Mouse (Mus musculus): ENCODE measurements at regions not wholly inside any gene's neighbourhood (a gene's known extent, or its start where the extent isn't known, plus 50 kb on each side); places are given as distances from the start of the nearest gene placed in this dataset.
A peak's percentile ranks its signal among the peaks of the same experiment; 100 is the strongest.

DNA sequence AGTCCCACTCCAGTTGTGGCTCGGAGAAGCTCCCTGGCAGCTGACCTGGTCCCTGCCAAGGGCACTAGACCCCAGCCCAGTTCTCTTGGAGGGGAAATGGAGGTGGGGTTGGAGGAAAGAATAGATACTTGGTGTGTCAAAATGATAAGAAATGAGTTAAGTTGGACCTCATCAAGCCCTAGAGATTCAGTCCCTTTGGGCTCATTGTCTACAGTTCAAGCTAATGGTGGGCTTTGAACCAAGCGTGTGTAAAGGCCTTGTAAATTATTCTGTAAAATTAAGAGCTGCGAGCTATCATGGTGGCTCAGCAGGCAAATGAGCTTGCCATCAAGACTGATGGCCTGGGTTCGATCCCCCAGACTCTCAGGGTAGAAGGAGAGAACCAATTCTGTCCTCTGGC lies 179.8 kb downstream of the Tfap2c start:
- no peak for TF ChIP-seq CTCF (conservative IDR thresholded peaks at IDR 0.05)
- H3K27ac ChIP-seq = no peak overlapping the region
- H3K4me3 ChIP-seq = no peak overlapping the region
- DNase-seq (ENCODE audit: low spot score in 2 of 2) = no peak

DNA sequence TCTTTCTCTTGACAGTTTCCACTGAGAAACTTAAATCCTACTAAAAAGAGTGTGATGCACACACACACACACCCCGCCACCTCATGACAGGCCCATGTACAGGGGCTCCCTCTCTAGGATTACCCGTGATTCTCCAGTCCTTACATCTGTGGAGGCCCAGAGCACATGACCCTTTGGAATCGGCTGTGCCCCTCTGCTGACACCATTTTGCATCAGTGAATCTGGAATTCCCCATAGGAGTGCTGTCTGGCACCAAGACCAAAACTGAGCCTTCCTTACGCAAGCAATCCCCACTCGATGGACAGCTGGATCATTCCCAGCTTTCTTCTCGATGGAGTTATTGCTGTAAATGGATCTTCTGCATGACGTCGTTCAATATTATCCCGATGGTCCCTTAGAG lies 180.3 kb downstream of the Tfap2c start:
- no peak for DNase-seq (ENCODE audit: low spot score in 2 of 2)
- Histone ChIP-seq H3K4me3 (no peak overlapping the region), H3K27ac (no peak overlapping the region)
- TF ChIP-seq CTCF (conservative IDR thresholded peaks at IDR 0.05) = no peak

DNA sequence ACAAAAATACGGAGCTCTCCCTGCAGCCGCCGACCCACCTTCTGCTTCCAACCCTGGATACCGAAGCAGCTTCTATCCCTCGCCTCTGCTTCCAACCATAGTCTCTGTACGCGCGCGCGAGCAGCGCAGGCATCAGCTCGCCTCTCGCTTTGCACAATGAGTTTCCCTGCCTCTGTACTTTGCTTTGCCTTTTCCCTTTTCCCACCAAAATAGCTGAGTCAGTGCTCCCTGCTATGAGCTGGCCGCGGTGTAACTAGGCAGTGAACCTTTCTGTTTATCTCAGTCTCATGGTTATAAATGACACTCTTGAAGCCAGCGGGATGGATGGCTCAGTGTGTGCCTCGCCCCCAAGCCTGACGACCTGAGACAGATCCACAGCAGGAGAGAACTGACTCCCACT lies 182.0 kb downstream of the Tfap2c start:
- Histone ChIP-seq H3K4me3 (no peak overlapping the region), H3K27ac (no peak overlapping the region)
- DNase-seq (ENCODE audit: low spot score in 2 of 2) = no peak
- TF ChIP-seq CTCF (conservative IDR thresholded peaks at IDR 0.05) = no peak

DNA sequence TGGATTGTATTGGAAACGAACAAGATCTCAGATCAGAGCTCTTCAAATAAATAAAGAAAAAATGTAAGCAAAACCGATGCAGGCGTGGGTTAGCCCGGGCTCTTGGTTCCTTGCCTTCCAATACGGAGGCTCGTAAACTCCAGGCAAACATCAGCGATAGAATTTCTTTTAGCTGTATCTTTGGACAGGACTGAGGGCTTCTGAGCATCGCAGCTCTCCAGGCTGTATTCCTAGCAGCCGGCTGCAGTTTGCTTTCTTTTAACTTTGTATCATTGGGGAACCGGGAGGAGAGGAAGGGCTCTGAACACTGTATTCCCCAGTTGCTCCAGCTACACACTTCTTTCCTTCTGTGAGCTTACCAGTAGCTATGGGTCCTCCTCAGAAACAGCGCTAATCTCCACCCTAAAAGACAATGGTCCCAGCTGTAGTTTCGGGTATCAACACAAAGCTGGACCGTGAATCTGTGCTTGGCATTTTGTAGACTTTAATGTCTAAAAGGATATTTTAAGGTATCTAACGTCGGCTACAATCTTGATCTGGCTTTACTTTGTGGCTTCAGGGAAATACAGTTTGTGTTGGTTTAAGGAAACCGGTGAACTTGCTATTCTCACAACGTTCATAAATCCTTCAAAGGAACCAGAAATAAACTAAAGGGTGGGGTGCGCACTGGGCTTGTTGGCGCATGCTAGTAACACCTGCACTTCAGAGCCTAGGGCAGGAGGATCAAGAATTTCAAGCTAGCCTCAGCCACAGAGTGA lies 183.2 kb downstream of the Tfap2c start:
- TF ChIP-seq CTCF (conservative IDR thresholded peaks at IDR 0.05) = no peak
- H3K4me3 ChIP-seq = no peak overlapping the region
- H3K27ac ChIP-seq = no peak overlapping the region
- DNase-seq (ENCODE audit: low spot score in 2 of 2) = no peak

DNA sequence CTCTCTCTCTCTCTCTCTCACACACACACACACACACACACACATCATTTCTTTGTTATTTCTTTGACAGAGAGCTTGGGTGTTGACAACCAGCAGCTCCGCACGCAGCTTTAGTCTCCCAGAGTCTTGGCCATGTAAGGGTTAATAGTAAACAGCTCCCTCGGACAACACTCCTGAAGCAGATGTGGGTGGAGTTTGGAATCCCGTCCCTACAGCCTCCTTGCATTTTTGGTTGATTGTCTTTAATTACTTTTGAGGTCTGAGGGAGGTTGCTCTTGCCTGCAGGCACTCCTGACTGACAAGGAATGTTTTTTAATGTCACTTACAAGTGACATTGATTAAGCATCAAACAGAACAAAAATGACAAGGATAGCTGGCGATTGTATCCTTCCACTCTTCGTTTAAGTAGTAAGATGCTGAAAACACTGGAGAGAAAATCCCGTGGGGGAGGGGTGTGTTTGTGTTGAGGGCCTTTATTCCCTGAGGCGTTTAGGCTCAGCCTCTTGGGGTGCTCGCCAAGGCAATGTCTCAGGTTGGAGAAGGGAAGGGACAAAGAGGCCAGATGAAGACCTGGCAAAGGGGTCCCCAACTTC lies 184.1 kb downstream of the Tfap2c start:
- no peak for TF ChIP-seq CTCF (conservative IDR thresholded peaks at IDR 0.05)
- H3K4me3 ChIP-seq = no peak overlapping the region
- H3K27ac ChIP-seq = no peak overlapping the region
- DNase-seq (ENCODE audit: low spot score in 2 of 2) = no peak

DNA sequence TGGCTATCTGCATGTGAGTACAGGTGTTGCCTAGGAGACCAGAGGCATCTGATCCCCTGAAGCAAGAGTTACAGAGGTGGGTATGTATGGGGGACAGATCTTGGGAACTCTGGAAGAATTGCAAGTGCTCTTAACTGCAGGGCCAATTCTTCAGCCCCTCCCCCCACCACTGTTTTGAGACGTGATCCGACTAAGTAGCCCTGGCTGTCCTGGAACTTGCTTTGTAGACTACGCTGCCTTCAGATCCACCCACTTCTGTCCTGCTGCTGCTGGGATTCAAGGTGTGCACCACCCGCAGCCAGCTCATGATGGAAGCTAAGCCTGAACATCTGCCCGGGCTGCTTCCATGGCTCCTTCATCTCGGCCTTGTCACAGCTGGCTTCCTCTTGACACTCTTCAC lies 186.2 kb downstream of the Tfap2c start:
- no peak overlapping the region for H3K27ac ChIP-seq
- no peak for TF ChIP-seq CTCF (conservative IDR thresholded peaks at IDR 0.05)
- H3K4me3 ChIP-seq = no peak overlapping the region
- DNase-seq (ENCODE audit: low spot score in 2 of 2) = no peak

DNA sequence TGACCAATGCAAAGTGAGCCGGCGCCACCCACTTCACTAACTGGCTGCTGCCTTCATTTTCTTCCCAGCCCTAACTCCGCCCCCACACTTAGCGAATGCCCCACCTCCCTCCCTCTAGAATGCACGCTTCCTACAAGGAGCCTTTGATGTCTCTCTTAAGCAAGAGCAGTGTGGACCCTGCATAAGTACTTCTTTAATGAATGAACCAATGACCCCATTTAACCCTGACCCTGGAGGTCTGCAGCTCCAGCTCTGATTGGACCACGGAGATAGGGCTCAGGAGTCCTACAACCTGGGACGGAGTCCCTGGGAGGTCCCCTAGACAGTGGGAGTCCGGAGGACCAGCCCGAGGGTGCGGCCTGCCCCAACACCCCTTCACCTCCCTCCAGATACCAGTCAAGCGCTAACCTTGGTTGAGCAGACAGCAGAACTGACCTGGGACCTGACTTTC lies 189.7 kb downstream of the Tfap2c start:
- DNase-seq (ENCODE audit: low spot score in 2 of 2) = no peak
- Histone ChIP-seq H3K27ac (no peak overlapping the region), H3K4me3 (no peak overlapping the region)
- no peak for TF ChIP-seq CTCF (conservative IDR thresholded peaks at IDR 0.05)

DNA sequence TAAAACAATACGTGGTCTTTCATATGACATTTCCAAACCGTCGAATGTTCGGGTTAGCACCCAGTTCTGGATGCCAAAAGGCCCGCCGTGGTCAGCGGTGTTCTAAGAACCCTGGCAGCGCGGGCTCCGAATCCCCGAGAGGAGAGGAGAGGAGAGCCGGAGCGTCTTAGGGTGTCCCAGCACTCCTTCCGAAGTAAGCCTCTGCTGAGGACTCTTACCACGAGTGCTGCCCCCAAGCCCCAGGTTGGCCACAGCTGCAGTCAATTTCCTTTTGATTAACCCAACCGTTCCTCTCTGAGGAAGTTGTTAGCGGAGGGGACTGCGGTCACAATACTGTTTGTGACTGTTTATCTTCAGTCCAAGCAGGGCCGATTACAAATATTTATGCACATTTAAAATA lies 190.1 kb downstream of the Tfap2c start:
- Histone ChIP-seq H3K4me3 (no peak overlapping the region), H3K27ac (no peak overlapping the region)
- no peak for TF ChIP-seq CTCF (conservative IDR thresholded peaks at IDR 0.05)
- DNase-seq (ENCODE audit: low spot score in 2 of 2) = no peak

DNA sequence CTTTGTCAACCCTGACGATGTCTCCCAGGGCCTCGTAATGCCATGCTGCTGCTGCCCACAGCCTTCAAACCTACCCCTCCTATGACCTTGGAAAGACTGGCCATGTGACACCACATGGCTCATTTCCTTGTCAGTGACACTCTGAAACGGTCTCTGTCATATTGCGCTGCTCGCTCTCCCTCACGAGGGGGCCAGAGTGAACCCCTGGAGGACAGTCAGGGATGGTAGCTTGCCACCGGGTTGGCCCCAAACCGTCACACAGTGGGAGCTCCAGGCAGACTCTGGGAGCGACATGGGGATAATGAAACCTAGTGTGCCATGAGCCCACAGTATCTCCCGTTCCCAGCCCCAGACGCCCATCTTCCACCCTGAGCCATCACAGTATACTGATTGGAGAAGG lies 188.8 kb downstream of the Bmp7 start:
- Histone ChIP-seq H3K4me3 (no peak overlapping the region), H3K27ac (no peak overlapping the region)
- DNase-seq (ENCODE audit: low spot score in 2 of 2) = no peak
- TF ChIP-seq CTCF (conservative IDR thresholded peaks at IDR 0.05) = no peak

DNA sequence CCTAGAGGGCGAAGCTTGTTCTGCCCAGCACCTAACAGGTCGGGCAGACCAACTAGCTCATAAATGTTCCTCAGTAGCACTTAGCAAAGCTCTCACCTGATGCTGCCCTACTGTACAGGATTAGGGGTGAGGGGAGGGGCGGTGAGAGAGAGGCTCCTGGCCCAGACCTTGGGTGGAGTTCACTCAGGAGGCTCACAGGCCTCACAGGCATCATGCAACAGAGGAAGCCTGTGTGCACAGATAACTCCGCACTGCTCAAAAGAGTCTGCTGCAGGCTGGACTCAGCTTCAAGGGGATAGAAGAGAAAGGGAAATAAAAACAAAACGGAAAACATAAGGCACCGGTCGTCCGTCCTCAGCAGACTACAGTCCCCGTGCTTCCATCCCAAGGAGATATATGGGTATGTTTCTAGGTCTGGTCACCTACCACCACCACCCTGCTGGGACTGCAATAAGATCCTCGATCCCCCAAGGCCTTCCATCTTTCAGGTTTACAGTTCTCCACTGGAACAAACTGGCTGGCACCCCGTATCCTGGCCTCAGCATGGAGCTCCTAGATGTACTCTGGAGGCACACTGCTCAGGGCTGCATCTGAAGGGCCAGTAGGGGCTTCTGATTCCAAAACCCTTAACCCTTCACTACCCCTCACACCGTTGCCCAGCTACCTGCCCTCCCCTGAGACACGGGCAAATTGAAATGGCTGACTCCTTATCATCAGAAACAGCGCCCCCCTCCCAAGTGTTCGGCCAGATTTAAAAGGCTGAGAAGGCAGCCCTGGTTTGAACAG lies 184.2 kb downstream of the Bmp7 start:
- H3K27ac ChIP-seq = no peak overlapping the region
- H3K4me3 ChIP-seq = no peak overlapping the region
- TF ChIP-seq CTCF (conservative IDR thresholded peaks at IDR 0.05) = 0 out of 2 replicates have a peak, but pooled peaks have one; percentile 8
- DNase-seq (ENCODE audit: low spot score in 2 of 2) = no peak

DNA sequence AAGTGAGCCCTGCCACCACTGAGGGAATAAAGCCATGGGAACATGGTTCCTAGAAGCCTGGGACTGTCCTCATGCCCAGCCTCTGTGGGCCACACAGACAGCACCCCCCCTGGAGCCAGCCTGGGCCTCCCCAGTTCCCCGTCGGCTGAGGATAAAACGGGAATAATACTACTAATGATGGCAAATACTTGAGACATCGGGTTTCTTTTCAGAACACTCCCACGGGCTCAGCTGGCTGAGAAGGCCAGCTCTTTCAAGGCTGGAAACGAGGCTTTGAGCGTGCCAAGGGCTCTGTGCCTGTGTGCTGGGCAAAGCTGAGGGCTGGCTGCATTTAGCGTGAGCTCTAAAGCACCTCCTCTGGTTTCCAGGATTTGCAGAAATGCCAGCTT lies 183.7 kb downstream of the Bmp7 start:
- DNase-seq (ENCODE audit: low spot score in 2 of 2) = peak; percentile 32 to 73
- Histone ChIP-seq H3K4me3 (no peak overlapping the region), H3K27ac (no peak overlapping the region)
- TF ChIP-seq CTCF (conservative IDR thresholded peaks at IDR 0.05) = no peak; the same call in 1 of the 2 replicates

DNA sequence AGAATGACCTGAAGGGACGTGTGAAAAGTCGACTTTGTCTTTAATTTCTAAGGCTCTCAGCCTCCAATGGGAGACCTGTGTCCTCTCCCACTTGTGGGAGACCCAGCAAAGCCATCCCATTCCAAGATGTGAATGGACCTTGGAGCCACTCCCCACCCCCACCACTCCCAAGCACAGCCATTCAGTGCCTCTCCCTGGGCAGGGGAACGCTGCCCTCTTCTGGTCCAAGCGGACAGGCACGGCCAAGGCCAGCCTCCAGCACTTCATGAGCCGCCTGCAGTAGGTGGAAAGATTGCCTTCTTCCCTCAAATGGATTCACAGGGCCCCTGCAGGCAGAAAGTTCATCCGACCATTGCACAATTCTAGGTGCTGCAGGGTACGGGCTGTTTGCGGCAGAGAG lies 181.6 kb downstream of the Bmp7 start:
- peak; percentile 76 for TF ChIP-seq CTCF (conservative IDR thresholded peaks at IDR 0.05)
- Histone ChIP-seq H3K4me3 (no peak overlapping the region), H3K27ac (no peak overlapping the region)
- peak; percentile 37 to 45 for DNase-seq (ENCODE audit: low spot score in 2 of 2)

DNA sequence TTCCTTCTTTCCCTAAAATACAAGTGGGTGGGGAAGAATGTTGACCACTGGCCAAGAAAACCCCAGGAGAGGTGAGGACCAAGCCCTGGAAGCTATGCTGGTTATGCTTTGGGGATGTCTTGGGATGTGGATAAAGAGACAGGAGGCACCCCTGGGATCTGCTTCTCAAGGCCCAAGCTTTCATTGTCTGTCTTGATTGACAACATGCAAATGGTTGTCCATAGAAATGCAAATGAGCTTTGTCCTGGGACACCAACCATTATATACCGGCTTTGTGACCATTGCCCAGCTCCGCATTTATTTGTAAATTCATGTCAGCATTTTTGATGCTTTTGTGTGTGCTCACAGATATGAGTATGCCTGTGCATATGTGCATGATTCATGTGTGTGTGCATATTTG lies 174.9 kb downstream of the Bmp7 start:
- no peak for DNase-seq (ENCODE audit: low spot score in 2 of 2)
- TF ChIP-seq CTCF (conservative IDR thresholded peaks at IDR 0.05) = no peak
- Histone ChIP-seq H3K4me3 (no peak overlapping the region), H3K27ac (no peak overlapping the region)

Data from layer of hippocampus, adult 2 months (tissue).